Mouse (Mus musculus) testis, adult 2 months (tissue): ENCODE results near the gene Znrf2.

Source experiments
- CTCF ChIP-seq: fragments of 200-500 bp; IDR thresholded peaks from 2 replicates; pipeline ENCODE4 v1.5.1; 2012; ENCODE audit warnings: low read depth, mild to moderate bottlenecking, inconsistent platforms, low read length, moderate library complexity; ENCODE audit not compliant: control insufficient read depth, insufficient read depth, insufficient replicate concordance
- POLR2A ChIP-seq: fragments of 200-500 bp; IDR thresholded peaks from 2 replicates; pipeline ENCODE4 v1.6.1; 2012; ENCODE audit warnings: low read depth, mild to moderate bottlenecking, inconsistent platforms, low read length, moderate library complexity; ENCODE audit not compliant: control insufficient read depth

DNA sequence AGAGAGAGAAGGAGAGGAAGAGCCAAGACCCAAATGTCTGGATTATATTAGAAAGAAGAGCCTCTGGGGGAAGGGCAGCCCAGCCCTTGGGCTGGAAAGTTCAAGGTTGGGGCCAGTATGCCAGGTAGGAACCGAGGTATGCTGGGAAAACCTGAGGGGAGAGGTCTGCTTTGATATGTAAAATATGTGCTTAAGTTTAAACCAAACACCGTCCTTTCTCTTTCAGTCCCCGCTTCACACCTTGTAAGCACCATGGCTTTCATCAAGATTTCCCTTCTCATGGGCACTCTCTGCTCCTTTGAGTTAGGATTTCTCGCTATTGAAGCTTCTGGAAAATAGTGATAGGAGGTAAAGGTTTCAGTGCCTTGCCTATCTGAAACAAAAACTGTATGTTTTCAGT is 38.1 kb downstream of the Znrf2 start:
- TF ChIP-seq POLR2A (no peak), CTCF (no peak)
